Mouse (Mus musculus): ENCODE data around the gene Pde1a.

DNA sequence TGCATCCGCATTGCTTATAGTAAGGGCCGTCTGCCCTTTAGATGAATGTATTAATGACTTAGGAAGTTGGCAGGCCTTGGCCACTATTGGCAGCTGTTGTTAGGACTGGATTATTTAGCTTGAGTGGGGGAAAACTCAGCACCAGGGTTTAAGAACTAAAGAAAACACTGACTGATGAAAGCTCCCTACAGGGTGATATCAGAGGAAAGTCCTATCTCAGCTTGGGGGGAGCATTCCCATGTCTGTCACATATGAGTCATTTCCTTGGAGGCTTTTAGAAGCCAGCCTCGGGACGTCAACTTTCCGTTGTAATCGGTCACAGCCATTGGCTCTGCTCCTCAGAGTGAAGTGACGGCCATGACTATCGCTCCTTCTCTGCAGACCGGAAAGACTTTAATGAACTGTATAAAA, 146.0 kb downstream of the Pde1a start:
- TF ChIP-seq ZNF384 (IDR thresholded peaks at IDR 0.05; ENCODE audit: low read depth, low read length) = no peak
- no peak for TF ChIP-seq HCFC1 (IDR thresholded peaks at IDR 0.05; ENCODE audit: borderline replicate concordance, insufficient read depth, low read length)
- TF ChIP-seq MAFK (IDR thresholded peaks at IDR 0.05; ENCODE audit: insufficient read depth, low read depth, low read length) = no peak

Measured in ES-E14 (cell line).